Mouse (Mus musculus): Measurements from ENCODE around the gene Cish.

DNA sequence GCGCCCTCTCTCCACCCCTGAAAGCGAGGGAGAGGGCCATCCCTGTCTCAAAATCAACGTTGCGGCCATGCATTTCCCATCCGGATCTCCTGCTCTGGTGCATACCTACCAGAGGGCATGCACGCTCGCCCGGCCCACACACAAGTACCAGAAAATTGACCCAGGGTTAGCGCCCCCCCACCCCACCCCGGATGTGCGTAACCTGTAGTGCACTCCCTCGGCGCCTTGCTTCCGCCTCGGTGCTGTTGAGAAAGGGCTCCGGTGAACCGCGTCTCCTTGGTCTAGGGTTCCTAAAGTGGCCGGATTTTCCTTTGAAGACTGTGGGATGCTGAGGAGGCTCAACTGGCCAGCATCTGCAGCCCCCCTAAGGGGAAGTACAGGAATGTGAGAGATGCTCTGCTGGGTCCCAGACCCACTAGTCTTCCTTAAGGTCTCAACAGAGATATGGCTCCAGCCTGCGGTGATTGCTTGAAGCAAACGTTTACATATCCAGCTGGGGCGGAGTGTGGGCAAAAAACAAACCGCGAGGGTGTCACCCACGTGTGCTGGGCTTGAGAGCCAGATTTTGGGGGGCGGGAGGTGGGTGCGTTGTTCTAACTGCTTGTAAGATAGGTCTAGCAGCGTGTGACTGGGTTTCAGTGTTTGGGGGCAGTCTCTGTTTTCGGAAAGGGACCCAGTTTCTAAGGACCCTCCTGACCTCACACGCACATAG lies 42.5 kb downstream of the Cish start, which contains the start of gene Hemk1:
- TF ChIP-seq POLR2A (IDR thresholded peaks at IDR 0.05; ENCODE audit: insufficient read depth, low read depth, low read length) (peak; percentile 68), CTCF (IDR thresholded peaks at IDR 0.05; ENCODE audit: insufficient read depth, low read depth, low read length) (no peak)
